Mouse (Mus musculus) lung, postnatal 0 days (tissue): ENCODE measurements at regions not wholly inside any gene's neighbourhood (a gene's known extent, or its start where the extent isn't known, plus 50 kb on each side); places are given as distances from the start of the nearest gene placed in this dataset.

ENCODE experiments used
- ATAC-seq: fragments of 200-750 bp; cut with Nextera tagmentation; 2 replicates; pipeline ENCODE4 v1.8.0; 2017; ENCODE audit warnings: moderate library complexity
- DNase-seq: peaks from one replicate; pipeline ENCODE4 v3.0.0-alpha.2; 2016; ENCODE audit warnings: low spot score
- H3K27ac ChIP-seq: fragments of 300-500 bp; sonication (generic); 2 replicates; pipeline ENCODE4 v1.5.1; 2014; ENCODE audit warnings: antibody characterized with exemption, mild to moderate bottlenecking, low read length, mixed read lengths
- H3K27me3 ChIP-seq: fragments of 300-500 bp; sonication (generic); replicated peaks from 2 replicates; pipeline ENCODE4 v1.6.1; 2014; ENCODE audit warnings: low read length, mixed read lengths; ENCODE audit not compliant: insufficient read depth
- H3K36me3 ChIP-seq: fragments of 300-500 bp; sonication (generic); 2 replicates; pipeline ENCODE4 v1.6.1; 2014; ENCODE audit warnings: low read length, mixed read lengths; ENCODE audit not compliant: insufficient read depth
- H3K4me1 ChIP-seq: fragments of 300-500 bp; sonication (generic); 2 replicates; pipeline ENCODE4 v1.6.1; 2014; ENCODE audit warnings: antibody characterized with exemption, low read depth, low read length, mixed read lengths; ENCODE audit not compliant: insufficient read depth
- H3K4me2 ChIP-seq: fragments of 300-500 bp; sonication (generic); replicated peaks from 2 replicates; pipeline ENCODE4 v1.6.1; 2014; ENCODE audit warnings: low read depth, mild to moderate bottlenecking, low read length, moderate library complexity, mixed read lengths
- H3K4me3 ChIP-seq: fragments of 300-500 bp; sonication (generic); 2 replicates; pipeline ENCODE4 v1.5.1; 2014; ENCODE audit warnings: low read depth, low read length
- H3K9ac ChIP-seq: fragments of 300-500 bp; sonication (generic); replicated peaks from 2 replicates; pipeline ENCODE4 v1.6.1; 2014; ENCODE audit warnings: low read depth, mild to moderate bottlenecking
- H3K9me3 ChIP-seq: fragments of 300-500 bp; sonication (generic); 2 replicates; pipeline ENCODE4 v1.6.1; 2016; ENCODE audit warnings: low read length, mixed read lengths
- CTCF ChIP-seq: IDR thresholded peaks from 2 replicates; pipeline ENCODE4 v1.5.1; 2016; ENCODE audit warnings: antibody characterized with exemption, mild to moderate bottlenecking
- EP300 ChIP-seq: IDR thresholded peaks from 2 replicates; pipeline ENCODE4 v1.6.1; 2016; ENCODE audit warnings: antibody characterized with exemption, mild to moderate bottlenecking, control low read depth
- WGBS: fragments of 180-500 bp; shearing (Covaris S2); extraction: QIAGEN DNeasy Blood & Tissue Kit; methylation state at CpG from one replicate; pipeline ENCODE4 v1.1.7; 2014; 5-methylcytosine and 5-hydroxymethylcytosine counted together

- Histone ChIP-seq H3K27ac (no peak overlapping the region), H3K4me1 (no peaks in the 10 kb centered on the region), H3K4me3 (no peak overlapping the region), H3K4me2 (no peak overlapping the region), H3K27me3 (no peaks in the 10 kb centered on the region), H3K9me3 (no peaks in the 10 kb centered on the region), H3K9ac (no peak overlapping the region), H3K36me3 (no peaks in the 10 kb centered on the region)
- WGBS = 79% methylated on average over 2 of the region's 2 CpGs
- DNase-seq (no peak), ATAC-seq (no peak)
- TF ChIP-seq CTCF (no peak), EP300 (no peak)
Measured at GRCm38 (mm10) chr13:90229106-90229505, 139.7 kb upstream of the Xrcc4 start.

- no peak overlapping the region for H3K4me3 ChIP-seq
- TF ChIP-seq EP300 (no peak), CTCF (no peak)
- no peaks in the 10 kb centered on the region for H3K9me3 ChIP-seq
- H3K4me2 ChIP-seq = no peak overlapping the region
- no peak overlapping the region for H3K27ac ChIP-seq
- DNase-seq (no peak), ATAC-seq (no peak)
- WGBS = 87% methylated on average over 2 of the region's 2 CpGs
- H3K36me3 ChIP-seq = no peaks in the 10 kb centered on the region
- H3K27me3 ChIP-seq = no peaks in the 10 kb centered on the region
- no peaks in the 10 kb centered on the region for H3K4me1 ChIP-seq
- no peak overlapping the region for H3K9ac ChIP-seq
Measured at GRCm38 (mm10) chr13:90226212-90226611, 136.8 kb upstream of the Xrcc4 start.

GRCm38 (mm10) chr13:90212390-90212789 lies 123.0 kb upstream of the Xrcc4 start:
- Histone ChIP-seq H3K4me2 (no peak overlapping the region), H3K4me1 (no peaks in the 10 kb centered on the region), H3K9ac (no peak overlapping the region), H3K4me3 (no peak overlapping the region), H3K27me3 (no peaks in the 10 kb centered on the region), H3K36me3 (no peaks in the 10 kb centered on the region), H3K27ac (no peak overlapping the region), H3K9me3 (no peaks in the 10 kb centered on the region)
- no peak for DNase-seq
- TF ChIP-seq CTCF (no peak), EP300 (no peak)
- ATAC-seq = no peak

- Histone ChIP-seq H3K27ac (no peak overlapping the region), H3K4me3 (no peak overlapping the region), H3K36me3 (no peaks in the 10 kb centered on the region), H3K4me1 (no peaks in the 10 kb centered on the region), H3K4me2 (no peak overlapping the region), H3K27me3 (no peaks in the 10 kb centered on the region), H3K9ac (no peak overlapping the region), H3K9me3 (no peaks in the 10 kb centered on the region)
- TF ChIP-seq CTCF (no peak), EP300 (no peak)
- DNase-seq (no peak), ATAC-seq (no peak)
Measured at GRCm38 (mm10) chr13:90207875-90208274, 118.5 kb upstream of the Xrcc4 start.
